Mouse (Mus musculus): ENCODE results near the gene Frmd4b.

The Frmd4b gene

DNA sequence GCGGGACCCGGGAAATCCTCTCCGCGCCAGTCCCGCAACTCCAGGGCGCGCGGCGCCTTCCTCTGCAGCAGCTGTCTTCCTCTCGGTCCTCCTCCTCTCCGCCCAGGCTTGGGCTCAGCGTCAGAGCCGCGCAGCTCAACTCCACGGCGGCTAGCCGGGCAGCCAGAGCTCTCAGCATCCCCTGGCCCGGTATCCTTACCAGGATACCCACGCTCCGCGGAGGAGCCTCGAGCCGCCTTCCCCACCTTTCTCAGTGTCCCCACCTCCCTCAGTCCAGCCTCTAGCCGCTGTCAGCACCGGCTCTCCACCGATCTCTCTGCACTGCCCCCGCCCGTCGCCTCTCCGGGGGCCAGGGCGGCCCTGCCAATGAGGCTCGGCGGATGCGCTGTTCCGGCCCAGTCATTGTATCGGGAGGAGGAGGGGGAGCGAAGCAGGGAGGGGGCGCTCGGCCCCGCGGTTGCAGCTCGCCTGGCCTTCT is at the start of gene Frmd4b:
TSS of gene Frmd4b (minus strand) at position 276 of the 478 bp plus-strand sequence.
- no peak for DNase-seq (ENCODE audit: low read depth in 2 of 2, low spot score in 2 of 2)

- DNase-seq (ENCODE audit: low read depth in 2 of 2, low spot score in 2 of 2): no peak
These were observed 49.1 kb upstream of the Frmd4b start for GRCm38 (mm10) chr6:97666417-97666816.

DNA sequence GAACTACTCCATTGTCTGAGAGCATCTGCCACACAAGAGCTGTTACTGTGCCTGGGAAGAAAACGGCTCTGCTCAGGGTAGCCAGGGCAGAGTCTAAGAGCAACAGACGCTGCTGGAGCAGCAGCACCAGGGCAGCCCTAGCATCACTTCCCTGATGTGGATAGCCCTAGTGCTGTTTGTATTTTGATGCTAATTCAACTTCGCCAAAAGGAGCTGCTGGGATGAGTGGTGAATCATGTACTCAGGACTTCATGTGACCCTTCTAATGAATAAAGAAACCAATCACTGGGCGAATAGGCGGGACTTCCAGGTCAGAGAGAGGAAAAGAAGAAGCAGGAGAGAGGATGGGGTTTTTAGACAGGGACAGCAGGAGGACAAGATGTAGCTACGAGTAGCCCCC is 41.6 kb upstream of the Frmd4b start:
- DNase-seq (ENCODE audit: low read depth in 2 of 2, low spot score in 2 of 2): no peak

DNA sequence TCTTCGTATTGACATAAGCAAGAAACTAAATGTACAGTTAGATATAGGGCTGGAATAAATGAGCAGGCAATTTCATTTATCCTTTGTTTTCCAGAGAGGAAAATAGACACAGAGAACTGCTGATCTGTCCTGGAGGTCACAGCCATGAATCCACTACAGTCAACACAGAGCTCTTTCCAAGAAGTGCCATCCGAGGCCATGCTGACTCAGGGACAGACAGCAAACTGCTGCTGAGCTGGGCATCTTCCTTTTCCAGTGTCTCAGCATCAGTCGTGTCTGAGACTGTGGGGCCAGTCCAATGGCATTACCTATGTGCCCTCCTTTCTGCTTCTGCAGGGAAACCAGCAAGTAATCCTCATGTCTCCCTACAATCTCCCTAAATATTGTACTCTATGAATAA is 38.6 kb upstream of the Frmd4b start:
- DNase-seq (ENCODE audit: low read depth in 2 of 2, low spot score in 2 of 2): no peak

DNA sequence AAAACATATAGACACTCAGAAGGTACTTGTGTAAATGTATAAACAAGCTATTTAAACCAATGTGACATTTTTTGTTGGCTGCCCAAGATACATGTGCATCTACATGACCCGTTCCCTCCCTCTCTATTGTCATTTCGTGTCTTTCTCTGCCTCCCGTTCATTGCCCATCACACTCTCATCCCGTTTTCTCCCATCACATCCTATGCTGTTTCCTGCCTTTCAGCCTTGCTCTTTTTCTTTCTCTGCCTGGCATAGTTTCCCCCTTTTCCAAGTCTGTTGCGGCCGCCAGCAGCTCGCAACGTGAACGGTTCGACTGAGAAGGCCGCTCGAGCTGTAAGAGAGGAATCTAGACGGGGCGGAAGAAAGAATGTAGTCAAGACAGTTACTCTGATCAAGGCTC is 30.2 kb upstream of the Frmd4b start:
- DNase-seq (ENCODE audit: low read depth in 2 of 2, low spot score in 2 of 2): no peak

GRCm38 (mm10) chr6:97623330-97623729 is 6.0 kb upstream of the Frmd4b start:
- DNase-seq (ENCODE audit: low read depth in 2 of 2, low spot score in 2 of 2): no peak

- no peak for DNase-seq (ENCODE audit: low read depth in 2 of 2, low spot score in 2 of 2)
These were observed 4.9 kb upstream of the Frmd4b start for GRCm38 (mm10) chr6:97622236-97622635.

GRCm38 (mm10) chr6:97617774-97618173 is 433 bp upstream of the Frmd4b start:
- DNase-seq (ENCODE audit: low read depth in 2 of 2, low spot score in 2 of 2): no peak

DNA sequence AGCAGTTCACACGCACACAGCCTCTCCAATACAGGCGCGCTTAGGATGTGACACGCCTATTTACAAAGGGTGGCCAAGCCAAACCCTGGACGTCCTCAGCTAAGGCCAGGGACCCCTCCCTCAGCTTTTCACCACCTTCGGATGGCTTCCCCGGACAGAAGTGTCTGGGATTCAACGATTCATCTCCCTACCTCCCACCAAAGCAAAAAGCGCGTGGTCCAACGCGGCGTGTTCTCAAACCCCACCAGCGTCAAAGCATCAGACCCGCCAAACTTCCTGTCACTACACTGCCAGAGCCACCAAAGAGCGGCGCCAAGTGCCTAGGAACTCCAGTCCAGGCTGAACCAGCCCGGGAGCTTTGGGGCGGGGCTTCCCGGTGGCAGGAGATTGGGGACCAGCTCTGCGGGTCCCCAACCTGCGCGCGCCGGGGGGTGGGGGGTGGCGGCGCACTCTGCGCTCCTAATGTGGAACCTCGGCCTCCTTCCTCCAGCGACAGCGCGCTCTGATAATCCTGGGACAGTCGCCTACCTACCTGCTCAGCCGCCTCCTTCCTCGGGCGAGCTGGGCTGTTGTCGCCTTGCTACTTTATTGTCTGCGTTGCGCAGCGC is 579 bp downstream of the Frmd4b start:
- no peak for DNase-seq (ENCODE audit: low read depth in 2 of 2, low spot score in 2 of 2)

DNA sequence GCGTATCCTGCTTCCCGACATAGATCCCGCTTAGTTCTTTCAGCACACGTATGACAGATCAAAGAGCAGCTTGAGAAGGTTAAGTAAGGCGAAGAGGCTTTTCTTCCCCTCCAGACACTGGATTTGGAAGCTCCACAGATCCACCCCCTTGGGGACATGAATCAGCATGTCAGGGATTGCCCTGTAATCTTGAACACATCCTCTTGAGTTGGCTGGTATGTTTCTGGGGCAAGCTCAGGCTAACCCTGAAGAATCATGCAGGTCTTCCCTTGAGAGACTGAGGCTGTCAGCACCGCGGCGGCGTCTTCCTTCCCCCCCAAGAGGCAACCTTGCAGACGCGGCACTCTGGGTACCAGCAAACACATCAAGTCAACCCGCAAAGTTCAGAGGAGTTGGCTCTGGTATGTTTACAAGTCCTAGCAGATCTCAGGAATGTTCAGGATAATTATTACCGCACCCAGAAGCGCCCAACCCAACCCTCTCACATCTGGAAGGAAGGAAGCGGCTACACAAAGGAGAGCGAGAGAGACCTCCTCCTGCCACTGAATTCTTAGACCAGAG is 1.4 kb downstream of the Frmd4b start:
- no peak for DNase-seq (ENCODE audit: low read depth in 2 of 2, low spot score in 2 of 2)

GRCm38 (mm10) chr6:97614179-97614578 is 3.2 kb downstream of the Frmd4b start:
- no peak for DNase-seq (ENCODE audit: low read depth in 2 of 2, low spot score in 2 of 2)

- no peak for DNase-seq (ENCODE audit: low read depth in 2 of 2, low spot score in 2 of 2)
These were observed 4.5 kb downstream of the Frmd4b start for GRCm38 (mm10) chr6:97612861-97613260.

DNA sequence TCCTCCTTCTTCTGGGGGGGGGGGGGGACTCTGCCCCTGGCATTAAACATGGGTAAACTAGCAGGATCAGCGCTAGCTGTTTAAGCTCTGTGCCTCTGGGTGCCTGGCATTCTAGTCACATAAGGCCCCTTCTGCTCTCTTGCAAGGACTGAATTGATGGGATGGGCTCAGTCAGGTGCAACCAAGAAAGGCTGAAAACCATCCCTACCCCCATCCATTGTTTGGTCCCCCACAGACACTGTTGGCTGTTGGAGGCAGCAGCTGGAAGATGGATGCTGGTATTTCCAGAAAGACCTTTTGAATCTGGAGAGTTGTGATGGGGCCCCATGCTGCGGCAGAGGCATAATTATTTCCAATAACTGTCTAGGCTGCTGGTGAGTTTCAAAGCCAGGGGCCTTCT is 7.3 kb downstream of the Frmd4b start:
- DNase-seq (ENCODE audit: low read depth in 2 of 2, low spot score in 2 of 2): no peak

DNA sequence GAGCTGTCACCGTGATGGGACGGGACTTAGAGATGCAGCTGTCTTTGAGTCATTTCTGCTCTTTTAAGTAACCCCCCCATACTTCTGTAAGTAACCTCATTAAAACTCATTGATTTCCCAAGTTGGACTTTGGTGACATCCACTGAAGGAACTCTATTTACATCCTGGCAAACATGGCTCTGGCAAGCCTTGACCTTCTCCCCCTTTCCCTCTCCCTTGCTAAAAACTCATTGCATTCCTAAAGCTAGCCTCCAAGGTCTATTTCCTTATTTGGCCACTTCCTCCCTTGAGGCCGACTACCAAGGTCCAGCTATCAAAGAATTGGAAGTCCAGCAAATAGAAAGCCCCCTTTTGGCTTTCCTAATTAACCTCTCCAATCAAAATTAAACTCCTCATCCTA is 9.7 kb downstream of the Frmd4b start:
- DNase-seq (ENCODE audit: low read depth in 2 of 2, low spot score in 2 of 2): no peak

- DNase-seq (ENCODE audit: low read depth in 2 of 2, low spot score in 2 of 2): no peak
These were observed 22.1 kb downstream of the Frmd4b start for GRCm38 (mm10) chr6:97595218-97595617.

DNA sequence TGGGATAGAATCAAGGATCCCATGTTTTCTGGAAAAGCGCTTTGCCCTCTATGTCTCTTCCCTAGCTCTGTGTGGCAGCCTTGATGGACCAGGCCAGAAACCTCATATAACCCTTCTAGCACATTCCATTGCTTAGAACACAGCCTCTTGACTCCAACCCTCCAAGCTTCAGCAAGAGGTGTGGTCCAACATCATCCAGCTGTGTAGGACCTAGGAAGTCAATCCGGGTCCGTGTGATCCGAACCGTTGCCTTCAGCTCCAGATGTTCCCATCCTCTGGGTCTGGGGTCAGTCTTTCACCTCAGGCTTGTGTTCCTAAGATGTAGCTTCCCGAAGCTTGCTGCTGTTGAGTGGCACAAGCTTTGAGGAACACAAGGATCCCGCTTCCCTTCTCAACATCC is 22.8 kb downstream of the Frmd4b start:
- no peak for DNase-seq (ENCODE audit: low read depth in 2 of 2, low spot score in 2 of 2)

DNA sequence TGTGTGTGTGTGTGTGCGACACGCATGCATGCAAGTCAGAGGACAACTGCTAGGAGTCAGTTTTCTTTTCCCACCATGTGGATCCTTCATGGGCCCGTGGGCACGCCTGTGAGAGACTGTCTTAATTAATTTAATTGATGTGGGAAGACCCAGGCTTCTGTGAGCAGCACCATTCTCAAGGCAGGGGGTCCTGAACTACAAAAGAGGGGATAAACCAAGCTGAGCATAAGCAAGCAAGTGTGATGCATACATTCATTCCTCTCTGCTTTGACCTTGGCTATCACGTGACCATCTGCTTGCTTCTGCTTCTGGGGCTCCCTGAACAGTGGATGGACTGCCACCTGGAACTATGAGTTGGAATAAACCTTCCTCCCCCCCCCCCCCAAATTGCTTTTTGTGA is 27.1 kb downstream of the Frmd4b start:
- DNase-seq (ENCODE audit: low read depth in 2 of 2, low spot score in 2 of 2): no peak

DNA sequence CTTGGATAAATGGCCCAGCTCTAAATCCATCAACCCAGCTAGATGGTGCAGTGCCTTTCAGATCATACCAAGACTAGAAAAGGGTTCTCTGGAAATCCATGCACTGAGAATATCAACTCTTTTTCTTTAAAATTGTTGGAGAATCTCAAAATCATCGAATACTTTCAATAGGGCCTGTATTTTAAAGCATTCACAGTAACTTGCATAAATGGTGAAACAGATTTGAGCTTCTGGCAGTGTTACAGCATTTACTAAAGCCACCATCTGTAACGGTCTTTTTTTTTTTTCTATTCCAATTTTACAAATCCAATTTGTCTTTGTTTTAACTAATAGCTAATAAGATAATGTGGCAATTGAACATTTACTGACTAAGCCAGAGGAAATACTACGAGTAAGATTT is 27.8 kb downstream of the Frmd4b start:
- DNase-seq (ENCODE audit: low read depth in 2 of 2, low spot score in 2 of 2): no peak

DNA sequence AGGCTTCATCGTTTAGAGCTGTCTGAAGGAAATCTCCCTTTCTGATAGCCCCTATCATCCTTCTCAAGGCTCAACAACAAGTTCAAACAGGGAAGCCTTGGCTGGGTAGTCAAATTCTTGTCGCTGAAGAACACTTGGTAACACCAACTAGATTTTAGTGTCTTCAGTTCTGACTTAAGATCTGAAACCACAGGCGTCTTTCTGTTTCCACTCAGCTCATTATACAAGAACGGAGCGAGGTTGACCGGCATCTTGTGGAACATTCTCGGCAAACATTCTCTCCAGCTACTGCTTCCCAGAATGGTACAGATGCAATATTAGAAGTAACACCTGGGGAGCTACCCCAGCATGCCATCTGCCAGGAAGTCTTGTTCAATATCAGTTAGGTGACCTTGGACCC is 28.3 kb downstream of the Frmd4b start:
- no peak for DNase-seq (ENCODE audit: low read depth in 2 of 2, low spot score in 2 of 2)

- no peak for DNase-seq (ENCODE audit: low read depth in 2 of 2, low spot score in 2 of 2)
These were observed 30.7 kb downstream of the Frmd4b start for GRCm38 (mm10) chr6:97586606-97587005.

GRCm38 (mm10) chr6:97586024-97586423 is 31.3 kb downstream of the Frmd4b start:
- DNase-seq (ENCODE audit: low read depth in 2 of 2, low spot score in 2 of 2): no peak

DNA sequence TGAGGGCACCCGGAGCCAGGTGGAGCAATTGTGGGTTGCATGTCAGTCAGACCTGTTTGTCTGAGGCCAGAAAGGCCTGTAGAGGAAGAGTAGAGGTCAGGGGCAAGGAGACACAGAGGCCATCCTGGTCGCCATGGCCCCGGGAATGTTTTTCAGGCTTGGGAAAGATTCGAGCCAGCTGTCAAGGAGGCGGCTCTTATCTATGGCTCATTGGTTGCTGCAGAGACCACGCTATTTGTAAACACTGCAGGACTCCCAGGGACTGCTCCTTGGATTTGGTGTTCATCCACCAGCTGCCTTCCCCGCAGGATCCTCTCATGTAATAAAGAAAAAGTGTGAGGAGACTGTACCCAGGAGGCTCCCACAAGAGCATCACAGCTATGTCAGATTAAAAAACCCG is 34.6 kb downstream of the Frmd4b start:
- no peak for DNase-seq (ENCODE audit: low read depth in 2 of 2, low spot score in 2 of 2)

DNA sequence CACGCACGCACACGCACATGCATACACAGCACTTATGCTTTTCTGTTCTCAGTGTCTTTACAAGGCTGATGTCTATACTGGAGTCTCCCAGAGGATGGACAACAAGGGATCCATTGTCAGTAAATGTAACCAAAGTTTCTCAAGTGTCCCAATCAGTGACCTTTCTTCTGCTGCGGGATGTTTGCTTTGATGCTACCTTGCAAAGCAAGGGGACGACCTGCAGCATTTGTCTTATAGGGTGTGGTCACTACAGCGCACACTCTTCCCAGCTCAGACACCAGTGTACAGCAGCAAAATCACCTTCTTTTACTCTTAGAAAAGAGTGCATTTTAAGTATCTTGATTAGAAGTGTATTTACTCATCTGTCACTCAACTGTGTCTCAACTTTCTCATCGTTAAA is 35.4 kb downstream of the Frmd4b start:
- DNase-seq (ENCODE audit: low read depth in 2 of 2, low spot score in 2 of 2): no peak
